Mouse (Mus musculus) liver, embryonic 14.5 days (tissue): ENCODE data around the gene Ms4a5. TPM values are rescaled to one million over a fixed set of nuclear protein-coding genes. Genes with fewer than 3 reads are reported as not detected.

Experiments used
- ATAC-seq: fragments of 200-750 bp; cut with Nextera tagmentation; 2 replicates; pipeline ENCODE4 v1.8.0; 2017; ENCODE audit warnings: moderate number of reproducible peaks, mild to moderate bottlenecking, moderate library complexity; ENCODE audit not compliant: insufficient read depth
- DNase-seq, 3 experiments: peaks; one replicate each; pipeline ENCODE4 v3.0.0-alpha.2; 2012 to 2013; ENCODE audit warnings: low read depth in 3 of 3, low spot score in 3 of 3
- H3K27ac ChIP-seq: fragments of 300-500 bp; sonication (generic); 2 replicates; pipeline ENCODE4 v1.5.1; 2014; ENCODE audit warnings: moderate library complexity, mild to moderate bottlenecking, control low read depth, inconsistent platforms
- H3K27me3 ChIP-seq: fragments of 300-500 bp; sonication (generic); 2 replicates; pipeline ENCODE4 v1.6.1; 2014; ENCODE audit warnings: mild to moderate bottlenecking, low read length, moderate library complexity; ENCODE audit not compliant: control insufficient read depth, insufficient read depth
- H3K36me3 ChIP-seq: fragments of 300-500 bp; sonication (generic); replicated peaks from 2 replicates; pipeline ENCODE4 v1.6.1; 2014; ENCODE audit warnings: low read depth; ENCODE audit not compliant: control insufficient read depth, insufficient read depth
- H3K4me1 ChIP-seq, 2 experiments: fragments of 200-500 bp in 1 of 2; fragments of 300-500 bp in 1 of 2; sonication (generic) in 1 of 2; replicated peaks; 2 replicates each; pipeline ENCODE4 v1.6.1; 2012 to 2014; ENCODE audit warnings: antibody characterized with exemption in 1 of 2, inconsistent platforms in 1 of 2, low read length in 1 of 2; ENCODE audit not compliant: control insufficient read depth in 2 of 2, insufficient read depth in 2 of 2
- H3K4me2 ChIP-seq: fragments of 300-500 bp; sonication (generic); 2 replicates; pipeline ENCODE4 v1.6.1; 2014; ENCODE audit warnings: low read depth, mild to moderate bottlenecking, control low read depth, moderate library complexity
- H3K4me3 ChIP-seq, 2 experiments: fragments of 200-500 bp in 1 of 2; fragments of 300-500 bp in 1 of 2; sonication (generic) in 1 of 2; 2 replicates each; pipeline ENCODE4 v1.5.1; 2012 to 2014; ENCODE audit warnings: low read depth in 2 of 2, low read length in 2 of 2, mild to moderate bottlenecking in 2 of 2, control low read depth in 1 of 2, inconsistent platforms in 1 of 2, moderate library complexity in 1 of 2; ENCODE audit not compliant: insufficient read depth in 1 of 2
- H3K9ac ChIP-seq: fragments of 300-500 bp; sonication (generic); replicated peaks from 2 replicates; pipeline ENCODE4 v1.6.1; 2014; ENCODE audit warnings: mild to moderate bottlenecking, control low read depth, moderate library complexity
- H3K9me3 ChIP-seq: fragments of 300-500 bp; sonication (generic); 2 replicates; pipeline ENCODE4 v1.6.1; 2016; ENCODE audit warnings: low read length, mixed read lengths; ENCODE audit not compliant: control insufficient read depth
- CTCF ChIP-seq: IDR thresholded peaks from 2 replicates; pipeline ENCODE4 v1.5.1; 2016; ENCODE audit warnings: antibody characterized with exemption, low read depth, control low read depth
- EP300 ChIP-seq: IDR thresholded peaks from 2 replicates; pipeline ENCODE4 v1.6.1; 2016; ENCODE audit warnings: antibody characterized with exemption, low read depth
- WGBS: fragments of 180-500 bp; shearing (Covaris S2); extraction: QIAGEN DNeasy Blood & Tissue Kit; methylation state at CpG from one replicate; pipeline ENCODE4 v1.1.7; 2014; ENCODE audit not compliant: insufficient replicate concordance; 5-methylcytosine and 5-hydroxymethylcytosine counted together
- polyA plus RNA-seq, 2 experiments: library from polyadenylated mRNA; depleted of rRNA in 1 of 2; stranded (reverse) in 1 of 2; unstranded in 1 of 2; fragments of >200 nt; fragmentation: Nextera tagmentation in 1 of 2; extraction: Ambion mirVana in 1 of 2; gene quantifications; 2 replicates each; pipeline versions ENCODE4 v1.2.1 to v1.2.3; 2012 to 2014

Gene Ms4a5
- polyA plus RNA-seq, 2 experiments: not detected

DNA sequence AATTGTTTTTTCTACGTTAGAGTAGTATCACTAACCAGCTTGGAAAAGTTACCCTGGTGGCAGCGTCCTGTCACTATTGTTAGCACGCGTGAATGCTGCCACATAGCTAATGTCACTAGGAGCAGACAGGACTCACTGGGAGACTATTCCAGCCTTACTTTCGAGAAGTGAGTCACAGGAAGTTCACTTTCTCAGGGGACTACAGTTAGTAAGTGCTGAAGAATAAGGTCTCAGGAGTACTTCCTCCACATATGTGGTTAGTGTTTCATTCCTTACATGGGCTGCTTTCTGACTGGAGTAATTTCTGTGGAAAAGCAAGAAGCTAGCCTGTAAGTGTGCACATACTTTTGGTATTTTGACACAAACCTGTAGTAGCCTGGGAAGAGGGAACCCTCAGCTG lies 49.4 kb downstream of the Ms4a5 start:
- no peak overlapping the region for H3K4me3 ChIP-seq
- WGBS: 39% methylated on average over 5 of the region's 5 CpGs
- no peaks in the 10 kb centered on the region for H3K9me3 ChIP-seq
- H3K36me3 ChIP-seq: no peaks in the 10 kb centered on the region
- H3K4me1 ChIP-seq: no peaks in the 10 kb centered on the region; a peak in 1 of 4 replicates
- H3K9ac ChIP-seq: no peak overlapping the region
- TF ChIP-seq CTCF (no peak), EP300 (no peak)
- no peak for ATAC-seq
- H3K27me3 ChIP-seq: no peaks in the 10 kb centered on the region
- no peak overlapping the region for H3K4me2 ChIP-seq
- no peak overlapping the region for H3K27ac ChIP-seq
- DNase-seq: no peak

DNA sequence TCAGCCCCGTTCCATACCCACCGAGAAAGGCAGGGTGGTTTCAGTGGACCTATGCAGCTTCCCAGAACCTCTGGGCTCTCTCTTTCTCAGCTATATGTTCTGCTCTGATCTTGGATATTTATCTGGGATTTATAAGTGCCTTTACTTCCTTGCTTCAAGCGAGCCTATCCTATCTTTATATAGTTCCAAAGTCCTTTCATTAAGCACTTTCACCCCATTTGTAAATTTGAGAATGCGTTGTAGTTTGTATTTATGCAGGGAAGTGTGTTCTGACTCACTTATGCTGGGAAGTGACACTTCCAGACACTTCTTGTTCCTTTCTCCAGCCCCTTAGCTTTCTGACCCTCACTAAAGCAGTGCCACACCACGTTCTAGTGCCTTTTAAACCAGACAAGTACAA lies 51.3 kb downstream of the Ms4a5 start, which contains the start of gene Ms4a12:
Ms4a12 (minus strand) TSS at position 101 of the 400 bp plus-strand sequence.
- DNase-seq (no peak), ATAC-seq (no peak)
- WGBS: 41% methylated on average over 5 of the region's 5 CpGs
- TF ChIP-seq EP300: no peak
- no peak for TF ChIP-seq CTCF
- no peaks in the 10 kb centered on the region for H3K36me3 ChIP-seq
- no peaks in the 10 kb centered on the region for H3K27me3 ChIP-seq
- no peaks in the 10 kb centered on the region; a peak in 1 of 4 replicates for H3K4me1 ChIP-seq
- no peak within 1 kb of the TSS for H3K4me3 ChIP-seq
- H3K9ac ChIP-seq: no peak within 1 kb of the TSS
- no peak within 1 kb of the TSS for H3K4me2 ChIP-seq
- H3K27ac ChIP-seq: no peak within 1 kb of the TSS
- H3K9me3 ChIP-seq: no peaks in the 10 kb centered on the region

Other genes with a start within 250 kb of the Ms4a5 start
- gene Ms4a8a, start 202.8 kb downstream of the Ms4a5 start, polyA plus RNA-seq (2012; rRNA removed): 0.08 and 0.25 TPM in 2 replicates
- 0.11 TPM in 1 of 2 replicates, not detected in the other for gene Ms4a8a, start 202.8 kb downstream of the Ms4a5 start, polyA plus RNA-seq (2014; fragmentation: Nextera tagmentation; extraction: Ambion mirVana)
- not detected in 2 replicates for gene 1700017D01Rik, start 153.0 kb downstream of the Ms4a5 start, polyA plus RNA-seq (2012; rRNA removed)
- gene 1700017D01Rik, start 153.0 kb downstream of the Ms4a5 start, polyA plus RNA-seq (2014; fragmentation: Nextera tagmentation; extraction: Ambion mirVana): not detected in 2 replicates
- gene 1700025F22Rik, start 118.6 kb downstream of the Ms4a5 start, polyA plus RNA-seq (2012; rRNA removed): not detected in 2 replicates
- gene 1700025F22Rik, start 118.6 kb downstream of the Ms4a5 start, polyA plus RNA-seq (2014; fragmentation: Nextera tagmentation; extraction: Ambion mirVana): not detected in 2 replicates
- not detected in 2 replicates for gene Ms4a13, start 87.1 kb downstream of the Ms4a5 start, polyA plus RNA-seq (2012; rRNA removed)
- not detected in 2 replicates for gene Ms4a13, start 87.1 kb downstream of the Ms4a5 start, polyA plus RNA-seq (2014; fragmentation: Nextera tagmentation; extraction: Ambion mirVana)
- gene Ms4a12, start 51.4 kb downstream of the Ms4a5 start, polyA plus RNA-seq (2012; rRNA removed): not detected in 2 replicates
- gene Ms4a12, start 51.4 kb downstream of the Ms4a5 start, polyA plus RNA-seq (2014; fragmentation: Nextera tagmentation; extraction: Ambion mirVana): not detected in 2 replicates
- gene Ms4a1, start 17.6 kb downstream of the Ms4a5 start, polyA plus RNA-seq (2012; rRNA removed): not detected in 2 replicates
- not detected in 2 replicates for gene Ms4a1, start 17.6 kb downstream of the Ms4a5 start, polyA plus RNA-seq (2014; fragmentation: Nextera tagmentation; extraction: Ambion mirVana)
- 0.02 TPM in 2 replicates for gene Ms4a14, start 30.6 kb upstream of the Ms4a5 start, polyA plus RNA-seq (2012; rRNA removed)
- not detected in 2 replicates for gene Ms4a14, start 30.6 kb upstream of the Ms4a5 start, polyA plus RNA-seq (2014; fragmentation: Nextera tagmentation; extraction: Ambion mirVana)
- gene Ms4a7, start 52.3 kb upstream of the Ms4a5 start, polyA plus RNA-seq (2012; rRNA removed): 0.48 and 0.61 TPM in 2 replicates
- 0.75 and 1.4 TPM in 2 replicates for gene Ms4a7, start 52.3 kb upstream of the Ms4a5 start, polyA plus RNA-seq (2014; fragmentation: Nextera tagmentation; extraction: Ambion mirVana)
- 0.19 and 0.25 TPM in 2 replicates for gene Ms4a4a, start 91.7 kb upstream of the Ms4a5 start, polyA plus RNA-seq (2012; rRNA removed)
- 0.32 TPM in 1 of 2 replicates, not detected in the other for gene Ms4a4a, start 91.7 kb upstream of the Ms4a5 start, polyA plus RNA-seq (2014; fragmentation: Nextera tagmentation; extraction: Ambion mirVana)
- gene Ms4a4c, start 120.9 kb upstream of the Ms4a5 start, polyA plus RNA-seq (2012; rRNA removed): 0.32 and 0.36 TPM in 2 replicates
- gene Ms4a4c, start 120.9 kb upstream of the Ms4a5 start, polyA plus RNA-seq (2014; fragmentation: Nextera tagmentation; extraction: Ambion mirVana): 0.85 and 1.5 TPM in 2 replicates
- gene Ms4a4b, start 159.7 kb upstream of the Ms4a5 start, polyA plus RNA-seq (2012; rRNA removed): 0.30 and 0.34 TPM in 2 replicates
- gene Ms4a4b, start 159.7 kb upstream of the Ms4a5 start, polyA plus RNA-seq (2014; fragmentation: Nextera tagmentation; extraction: Ambion mirVana): 0.14 and 0.30 TPM in 2 replicates
- gene Ms4a6c, start 185.5 kb upstream of the Ms4a5 start, polyA plus RNA-seq (2012; rRNA removed): 2.8 and 4.2 TPM in 2 replicates
- gene Ms4a6c, start 185.5 kb upstream of the Ms4a5 start, polyA plus RNA-seq (2014; fragmentation: Nextera tagmentation; extraction: Ambion mirVana): 6.0 and 6.3 TPM in 2 replicates
- gene Gm8369, start 202.1 kb upstream of the Ms4a5 start, polyA plus RNA-seq (2012; rRNA removed): 0.07 TPM in 1 of 2 replicates, not detected in the other
- gene Gm8369, start 202.1 kb upstream of the Ms4a5 start, polyA plus RNA-seq (2014; fragmentation: Nextera tagmentation; extraction: Ambion mirVana): not detected in 2 replicates
- gene Ms4a6b, start 232.6 kb upstream of the Ms4a5 start, polyA plus RNA-seq (2012; rRNA removed): 0.74 and 1.7 TPM in 2 replicates
- 2.1 and 2.2 TPM in 2 replicates for gene Ms4a6b, start 232.6 kb upstream of the Ms4a5 start, polyA plus RNA-seq (2014; fragmentation: Nextera tagmentation; extraction: Ambion mirVana)